In genomic region chr11:84918425-84918824, GRCm38 (mm10) we compare ENCODE assay signal across 7 mouse cellular contexts. TPM values are rescaled to one million over a fixed set of nuclear protein-coding genes. Genes with fewer than 3 reads are reported as not detected.
DNase-seq lines count a peak whose midpoint lies in the region; ATAC-seq and TF ChIP-seq lines count a peak whose summit lies in the region.

No protein-coding gene starts in this region.

- ATAC-seq in intestine, postnatal 0 days: peak; percentile 67; the same call in 1 of the 2 replicates
- ATAC-seq in midbrain, embryonic 12.5 days (ENCODE audit: low FRiP score, low read depth): 0 out of 2 replicates have a peak, but pooled peaks have one; percentile 62

- peak; percentile 95 for TF ChIP-seq CTCF in intestine, postnatal 0 days (IDR thresholded peaks at IDR 0.05; ENCODE audit: low read depth)

- H3K27me3 ChIP-seq in intestine, postnatal 0 days (replicated peaks; ENCODE audit: control insufficient read depth, insufficient read depth, low read length): no peaks in the 10 kb centered on the region
- H3K27me3 ChIP-seq in midbrain, embryonic 12.5 days: no peaks in the 10 kb centered on the region

- peak overlapping the region; percentile 43 for H3K4me2 ChIP-seq in intestine, postnatal 0 days (replicated peaks; ENCODE audit: low read depth)
- H3K4me2 ChIP-seq in midbrain, embryonic 12.5 days (replicated peaks): peak overlapping the region; percentile 38

- intact Hi-C loops in left cerebral cortex, postnatal 4 days (cut with DNase I): loop anchor here (5.0 kb wide), 2 partner anchors 59 to 264 kb away; no protein-coding TSS in a partner anchor

- no peak overlapping the region for H3K9ac ChIP-seq in intestine, postnatal 0 days (ENCODE audit: low read depth, low read length)
- H3K9ac ChIP-seq in midbrain, embryonic 12.5 days (replicated peaks): no peak overlapping the region

- no peak overlapping the region for H3K27ac ChIP-seq in intestine, postnatal 0 days (ENCODE audit: low read depth, low read length)
- no peak overlapping the region for H3K27ac ChIP-seq in midbrain, embryonic 12.5 days (replicated peaks)

- H3K36me3 ChIP-seq in intestine, postnatal 0 days (ENCODE audit: control insufficient read depth, insufficient read depth): peaks cover 9% of the 10 kb centered on the region; the same call in 1 of the 2 replicates
- peaks cover 10% of the 10 kb centered on the region for H3K36me3 ChIP-seq in midbrain, embryonic 12.5 days

- WGBS in intestine, postnatal 0 days: 5% methylated on average over 16 of the region's 16 CpGs
- WGBS in midbrain, embryonic 12.5 days: 8% methylated on average over 16 of the region's 16 CpGs

- H3K4me3 ChIP-seq in intestine, postnatal 0 days (ENCODE audit: low read depth, low read length): no peak overlapping the region
- no peak overlapping the region for H3K4me3 ChIP-seq in midbrain, embryonic 12.5 days

- peaks cover 3% of the 10 kb centered on the region; the same call in 1 of the 2 replicates for H3K4me1 ChIP-seq in intestine, postnatal 0 days (replicated peaks; ENCODE audit: control insufficient read depth, insufficient read depth, low read length)
- H3K4me1 ChIP-seq in midbrain, embryonic 12.5 days: peaks cover 26% of the 10 kb centered on the region

- DNase-seq in adrenal gland, adult 8-10 months: peak; percentile 48
- DNase-seq in embryo, embryonic 9.5 days (ENCODE audit: extremely low spot score): peak; percentile 87
- peak; percentile 69 to 85 for DNase-seq in gastrocnemius, postnatal 4 days (ENCODE audit: low spot score in 2 of 2)
- peak; percentile 94 for DNase-seq in left cerebral cortex, postnatal 4 days
- peak; percentile 65 for DNase-seq in skeletal muscle tissue, adult 2 months (ENCODE audit: low read depth, low spot score)

- H3K9me3 ChIP-seq in intestine, postnatal 0 days (ENCODE audit: control insufficient read depth): no peaks in the 10 kb centered on the region
- no peaks in the 10 kb centered on the region for H3K9me3 ChIP-seq in midbrain, embryonic 12.5 days

RNA-seq across cellular contexts. Expression of gene Znhit3, which starts 2.3 kb away (rescaled TPM):
- total RNA-seq in adrenal gland, adult 8-10 months (2022): 10 to 100 TPM in 3 of 4 experiments, 1 to 10 TPM in 1; 9.0 to 17.7 (median 15.3) TPM
- 10 to 100 TPM; 12.2 to 14.7 TPM for total RNA-seq in gastrocnemius, postnatal 4 days (2021)
- polyA plus RNA-seq in intestine, postnatal 0 days (2015; fragmentation: Nextera tagmentation; extraction: Ambion mirVana): 22.6 and 23.5 TPM in 2 replicates
- 10 to 100 TPM; 24.8 to 30.7 TPM for total RNA-seq in left cerebral cortex, postnatal 4 days (2021)
- polyA plus RNA-seq in midbrain, embryonic 12.5 days (2016; fragmentation: Nextera tagmentation; extraction: Ambion mirVana): 58.1 and 62.4 TPM in 2 replicates

RNA-seq across cellular contexts. Expression of gene Pigw, which starts 38.3 kb away (rescaled TPM):
- total RNA-seq in adrenal gland, adult 8-10 months (2022): 10 to 100 TPM in 2 of 4 experiments, 1 to 10 TPM in 2; 8.4 to 11.1 (median 9.8) TPM
- total RNA-seq in gastrocnemius, postnatal 4 days (2021): 1 to 10 TPM; 5.6 to 6.4 TPM
- polyA plus RNA-seq in intestine, postnatal 0 days (2015; fragmentation: Nextera tagmentation; extraction: Ambion mirVana): 1.3 and 1.5 TPM in 2 replicates
- total RNA-seq in left cerebral cortex, postnatal 4 days (2021): 10 to 100 TPM; 11.2 to 12.0 TPM
- 2.6 and 2.8 TPM in 2 replicates for polyA plus RNA-seq in midbrain, embryonic 12.5 days (2016; fragmentation: Nextera tagmentation; extraction: Ambion mirVana)

RNA-seq across cellular contexts. Expression of gene Myo19, which starts 38.5 kb away (rescaled TPM):
- total RNA-seq in adrenal gland, adult 8-10 months (2022): 10 to 100 TPM; 10.3 to 16.5 (median 14.3) TPM
- total RNA-seq in gastrocnemius, postnatal 4 days (2021): 1 to 10 TPM; 7.7 to 7.8 TPM
- 3.6 and 3.9 TPM in 2 replicates for polyA plus RNA-seq in intestine, postnatal 0 days (2015; fragmentation: Nextera tagmentation; extraction: Ambion mirVana)
- 10 to 100 TPM; 20.0 to 21.1 TPM for total RNA-seq in left cerebral cortex, postnatal 4 days (2021)
- 8.5 and 9.9 TPM in 2 replicates for polyA plus RNA-seq in midbrain, embryonic 12.5 days (2016; fragmentation: Nextera tagmentation; extraction: Ambion mirVana)

RNA-seq across cellular contexts. Expression of gene Car4, which starts 39.2 kb away (rescaled TPM):
- total RNA-seq in adrenal gland, adult 8-10 months (2022): 1 to 10 TPM; 1.5 to 3.5 (median 2.3) TPM
- 1 to 10 TPM; 6.7 to 8.7 TPM for total RNA-seq in gastrocnemius, postnatal 4 days (2021)
- 0.33 and 0.64 TPM in 2 replicates for polyA plus RNA-seq in intestine, postnatal 0 days (2015; fragmentation: Nextera tagmentation; extraction: Ambion mirVana)
- 10 to 100 TPM; 21.7 to 23.2 TPM for total RNA-seq in left cerebral cortex, postnatal 4 days (2021)
- 4.5 and 4.7 TPM in 2 replicates for polyA plus RNA-seq in midbrain, embryonic 12.5 days (2016; fragmentation: Nextera tagmentation; extraction: Ambion mirVana)

RNA-seq across cellular contexts. Expression of gene Ggnbp2, which starts 47.8 kb away (rescaled TPM):
- total RNA-seq in adrenal gland, adult 8-10 months (2022): 10 to 100 TPM; 76.1 to 91.6 (median 86.8) TPM
- 10 to 100 TPM; 57.5 to 63.0 TPM for total RNA-seq in gastrocnemius, postnatal 4 days (2021)
- 75.0 and 89.9 TPM in 2 replicates for polyA plus RNA-seq in intestine, postnatal 0 days (2015; fragmentation: Nextera tagmentation; extraction: Ambion mirVana)
- total RNA-seq in left cerebral cortex, postnatal 4 days (2021): 100 to 1,000 TPM in 1 of 2 experiments, 10 to 100 TPM in 1; 86.9 to 100 TPM
- 69.2 and 79.1 TPM in 2 replicates for polyA plus RNA-seq in midbrain, embryonic 12.5 days (2016; fragmentation: Nextera tagmentation; extraction: Ambion mirVana)
